Mouse (Mus musculus): ENCODE results near the gene Akp3.

DNA sequence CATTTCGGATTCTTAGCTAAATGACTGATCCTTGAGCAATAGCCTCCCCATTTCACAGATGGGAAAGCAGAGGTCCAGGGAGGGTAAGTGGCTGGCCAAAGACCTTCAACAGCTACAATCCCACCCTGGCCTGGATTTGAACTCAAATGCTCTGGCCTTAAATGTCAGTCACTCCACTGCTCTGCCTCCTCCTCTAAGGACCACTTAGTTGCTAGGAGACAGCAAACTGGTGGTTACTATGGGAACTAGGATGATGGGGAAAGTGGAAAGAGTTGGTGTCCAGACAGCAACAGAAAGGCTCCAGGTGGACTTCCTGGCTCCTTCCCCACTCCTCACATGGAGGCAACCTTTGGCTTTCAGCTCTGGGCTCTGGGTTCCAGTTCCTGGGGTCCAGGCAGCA lies 46.5 kb downstream of the Akp3 start:
- TF ChIP-seq CTCF (IDR thresholded peaks at IDR 0.05; ENCODE audit: low read depth, low read length), result no peak
- TF ChIP-seq EP300 (IDR thresholded peaks at IDR 0.05; ENCODE audit: insufficient read depth, low read depth, low read length), result no peak
- TF ChIP-seq POLR2A (IDR thresholded peaks at IDR 0.05; ENCODE audit: insufficient read depth, low read length), result no peak
